Mouse (Mus musculus): Measurements from ENCODE around the gene Olfr572.

GRCm38 (mm10) chr7:102958137-102958536 lies 33.9 kb downstream of the Olfr572 start:
- no peak for TF ChIP-seq CTCF (conservative IDR thresholded peaks at IDR 0.05; ENCODE audit: low read length)
- TF ChIP-seq POU5F1 (IDR thresholded peaks at IDR 0.05; ENCODE audit: borderline replicate concordance, low read length) = no peak

Measured in E14TG2a.4 (cell line).